Mouse (Mus musculus) right cerebral cortex, adult 2 months (tissue): ENCODE data around the gene C1qtnf1.
"Not testable (repeated sequence)": the region's sequence is repeated elsewhere in the genome, so short reads cannot be mapped to it uniquely, and the experiment has no call there.

ENCODE experiments used
- DNase-seq, 2 experiments: peaks; one replicate each; pipeline ENCODE4 v3.0.0; 2021 to 2022; ENCODE audit warnings: low spot score in 2 of 2

C1qtnf1 gene

GRCm38 (mm10) chr11:118427986-118428385 is at the start of gene C1qtnf1:
Gene C1qtnf1 (plus strand): TSS chr11:118428203.
- no peak for DNase-seq

- DNase-seq = no peak
These were observed 49.3 kb upstream of the C1qtnf1 start for GRCm38 (mm10) chr11:118378656-118379055.

DNA sequence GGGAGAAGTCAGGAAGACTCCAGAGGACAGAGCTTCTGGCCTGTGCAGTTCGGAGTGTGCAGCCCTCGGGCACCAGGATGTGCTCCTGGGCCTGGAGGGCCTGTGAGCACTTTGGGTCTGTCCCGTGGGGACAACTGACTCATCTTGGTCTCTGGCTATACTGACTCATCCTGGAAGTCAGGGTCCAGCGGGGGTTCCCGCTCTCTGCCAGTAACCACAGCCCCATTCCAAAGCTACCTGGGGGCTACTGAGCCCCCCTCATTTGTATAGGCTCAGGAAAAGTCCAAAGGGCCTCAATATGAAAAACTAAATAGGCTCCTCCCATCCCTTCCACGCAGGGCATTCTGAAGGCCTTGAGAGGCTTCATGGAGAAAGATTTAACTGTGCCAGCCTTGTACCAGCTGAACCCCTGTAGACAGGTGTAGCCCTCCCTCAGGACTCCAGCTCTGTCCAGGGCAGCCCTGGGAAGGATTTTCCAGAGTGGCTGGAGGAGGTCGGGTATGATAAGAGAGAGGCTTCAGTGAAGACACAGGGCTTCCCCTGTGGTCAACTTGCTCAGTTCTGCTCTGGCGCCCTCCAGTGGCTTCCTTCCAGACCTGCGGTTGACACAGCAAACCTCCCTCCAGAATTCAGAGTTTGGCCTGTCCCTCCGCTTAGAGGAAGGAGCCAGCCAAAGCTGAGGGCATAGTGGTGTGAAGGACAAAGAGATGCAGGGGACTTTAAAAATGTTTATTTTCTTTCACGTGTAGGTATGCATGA is 48.6 kb upstream of the C1qtnf1 start:
- DNase-seq = peak; percentile 85 to 92

GRCm38 (mm10) chr11:118387816-118388215 is 40.2 kb upstream of the C1qtnf1 start:
- not testable (repeated sequence) for DNase-seq

DNA sequence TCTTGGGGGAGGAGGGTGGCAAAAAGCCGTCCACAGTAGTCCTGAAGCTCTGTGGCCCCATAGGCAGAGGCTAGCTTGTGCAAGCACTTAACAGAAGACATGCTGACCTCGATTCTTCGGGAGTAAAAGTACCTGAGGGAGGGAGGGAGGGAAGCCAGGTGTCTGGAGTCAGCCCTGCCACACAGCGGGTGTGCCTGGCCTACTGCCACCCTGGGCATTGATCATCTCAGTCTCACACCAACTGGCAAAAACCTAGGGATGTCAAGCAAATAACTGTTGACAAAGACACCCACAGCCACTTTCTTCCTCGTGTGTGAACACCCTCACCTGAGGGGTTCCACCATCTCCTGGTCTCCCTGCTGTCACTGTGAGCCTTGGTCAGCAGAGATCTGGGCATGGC is 34.0 kb upstream of the C1qtnf1 start:
- no peak for DNase-seq

DNA sequence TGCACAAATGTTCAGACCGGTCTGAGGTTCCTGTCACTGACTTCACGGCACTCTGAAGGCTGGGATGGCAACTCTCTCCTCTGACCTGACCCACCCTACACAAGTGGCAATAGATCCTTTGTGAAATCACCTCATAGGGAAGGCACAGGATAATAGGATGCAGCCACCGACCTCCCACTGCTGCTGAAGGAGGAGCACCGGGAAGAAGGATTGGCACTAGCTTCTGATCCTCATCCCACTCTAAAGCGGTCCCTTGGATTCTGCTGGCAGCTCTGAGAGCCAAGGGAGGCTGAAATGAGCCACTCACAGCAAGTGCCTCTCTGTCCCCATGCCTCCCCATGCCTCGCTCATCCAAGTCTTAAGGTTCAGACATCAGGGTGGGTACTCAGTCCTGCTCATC is 33.5 kb upstream of the C1qtnf1 start:
- DNase-seq = no peak

DNA sequence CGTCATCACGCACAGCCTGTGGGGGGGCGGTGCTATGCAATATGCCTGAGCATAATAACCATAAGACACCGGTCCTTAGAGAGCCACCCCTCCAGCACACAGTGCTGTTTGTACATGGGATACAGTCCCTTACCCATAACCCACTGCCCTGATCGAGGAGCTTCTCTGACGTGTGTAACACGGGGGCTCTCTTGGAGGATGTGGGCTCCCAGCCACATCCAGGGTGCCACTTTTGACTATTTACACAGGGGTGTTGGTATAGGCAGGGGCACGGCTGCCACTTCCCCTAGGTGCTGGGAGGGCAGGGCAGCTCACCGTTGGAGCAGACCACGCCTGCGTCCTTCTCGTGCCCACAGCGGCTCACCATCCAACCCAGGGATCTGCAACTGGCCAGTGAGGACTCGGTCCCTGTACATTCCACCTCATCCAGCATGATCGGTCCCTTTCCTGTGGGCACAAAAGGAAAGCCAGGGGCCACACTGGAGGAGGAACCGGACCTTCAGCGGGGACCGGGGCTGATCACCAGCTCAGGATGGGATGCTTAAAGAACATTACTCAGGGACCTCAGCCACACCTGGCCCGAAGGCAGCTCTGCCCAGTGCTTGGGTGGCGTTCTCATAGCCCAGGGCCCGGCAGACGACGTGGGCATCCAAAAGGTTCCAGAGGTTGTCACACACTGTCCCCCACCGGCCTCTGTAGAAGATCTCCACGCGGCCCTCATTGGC is 30.0 kb upstream of the C1qtnf1 start:
- DNase-seq = no peak

- no peak for DNase-seq
These were observed 28.0 kb upstream of the C1qtnf1 start for GRCm38 (mm10) chr11:118399891-118400565.

GRCm38 (mm10) chr11:118400566-118400936 is 27.5 kb upstream of the C1qtnf1 start:
- DNase-seq = no peak

GRCm38 (mm10) chr11:118401195-118401594 is 26.8 kb upstream of the C1qtnf1 start:
- DNase-seq = no peak

DNA sequence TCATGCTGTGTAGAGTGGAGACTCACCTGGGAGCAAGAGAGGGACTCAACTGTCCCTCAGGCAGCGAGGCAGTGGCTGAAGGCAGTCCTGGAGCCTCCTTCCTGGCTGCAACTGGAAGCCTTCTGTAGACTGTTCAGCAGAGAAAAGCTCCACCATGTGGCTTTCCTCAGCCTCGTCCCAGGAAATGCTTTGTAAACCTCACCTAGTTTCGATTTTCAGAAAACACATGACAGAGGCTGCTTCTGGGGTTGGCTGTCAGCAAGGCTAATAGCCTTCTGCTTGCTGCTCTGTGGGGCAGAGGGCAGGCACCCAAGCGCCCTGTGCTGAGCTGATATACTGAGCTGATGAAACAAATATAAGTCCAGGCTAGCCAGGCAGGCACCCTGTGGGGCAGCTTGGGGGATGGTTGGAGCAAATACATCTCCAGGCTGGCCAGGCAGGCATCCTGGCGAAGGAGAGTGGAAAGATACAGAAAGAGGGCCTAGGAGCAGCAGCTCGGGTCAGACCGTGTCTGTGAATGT is 26.2 kb upstream of the C1qtnf1 start, which contains the start of gene Lgals3bp:
TSS of gene Lgals3bp (minus strand) at position 333 of the 521 bp plus-strand sequence.
- peak; percentile 49 to 63 for DNase-seq

GRCm38 (mm10) chr11:118403183-118403582 is 24.8 kb upstream of the C1qtnf1 start:
- no peak for DNase-seq

GRCm38 (mm10) chr11:118403951-118404899 is 23.8 kb upstream of the C1qtnf1 start:
- DNase-seq = no peak

- DNase-seq = no peak
These were observed 22.7 kb upstream of the C1qtnf1 start for GRCm38 (mm10) chr11:118405311-118405710.

GRCm38 (mm10) chr11:118406521-118406920 is 21.5 kb upstream of the C1qtnf1 start:
- no peak for DNase-seq

DNA sequence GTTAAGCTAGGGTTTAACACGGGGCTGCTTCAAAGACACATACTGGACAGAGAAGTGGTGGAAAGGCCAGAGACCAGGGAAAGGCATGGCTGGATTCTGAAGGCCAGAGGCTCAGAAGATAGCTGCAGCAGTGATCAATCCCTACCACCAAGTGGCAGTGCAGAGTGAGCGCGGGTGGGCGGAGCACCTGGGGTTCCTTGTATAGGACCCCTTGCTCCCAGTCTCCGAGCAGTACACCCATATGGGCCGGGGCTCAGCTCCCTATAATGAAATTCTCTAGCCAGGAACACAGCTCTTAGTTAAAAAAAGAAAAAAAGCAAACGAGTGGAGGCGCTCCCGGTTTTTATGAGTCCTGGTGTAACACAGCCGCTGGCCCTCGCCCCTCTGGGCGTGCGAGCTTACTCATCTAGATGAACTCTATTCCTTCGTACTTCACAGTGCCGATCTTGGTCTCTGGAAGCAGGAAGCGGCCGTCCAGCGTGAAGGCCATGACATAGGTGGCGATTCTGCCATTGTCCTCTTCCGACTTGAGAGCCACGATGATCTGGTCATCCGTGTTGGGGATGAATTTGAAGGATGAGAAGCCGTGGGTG is 20.6 kb upstream of the C1qtnf1 start:
- peak in 1 of 2 experiments; percentile 57 for DNase-seq

DNA sequence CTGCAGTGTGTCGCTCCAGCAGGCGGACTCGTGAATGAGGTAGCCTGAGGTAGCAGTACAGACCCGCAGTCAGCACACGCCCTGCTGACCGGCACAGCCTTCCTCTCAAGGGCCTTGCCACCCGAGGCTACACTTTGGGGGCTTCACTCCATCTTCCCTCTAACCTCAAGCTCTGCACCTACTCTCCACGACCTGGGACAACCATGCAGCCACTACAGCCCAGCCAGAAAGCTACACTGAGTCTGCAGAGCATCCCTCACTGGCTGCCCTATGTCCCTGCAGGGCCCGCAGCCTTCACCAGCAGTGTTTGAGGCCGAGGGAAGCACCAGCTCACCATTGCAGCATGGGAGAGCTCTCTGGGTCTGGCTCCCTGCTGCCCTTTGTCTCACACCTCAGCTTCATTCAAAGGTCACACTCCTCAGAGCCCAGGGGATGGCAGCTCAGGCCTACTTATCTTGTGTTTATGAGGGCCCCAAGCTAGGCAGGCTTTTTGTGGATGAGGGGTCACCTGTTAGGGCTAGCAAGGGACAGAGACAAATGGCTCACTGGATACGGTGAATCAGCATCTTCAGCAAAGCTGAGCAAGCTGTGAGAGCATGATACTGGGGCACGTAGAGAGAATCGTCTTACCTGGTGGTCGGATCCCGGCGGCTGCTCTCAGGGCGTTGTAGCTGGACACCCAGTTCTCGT is 19.8 kb upstream of the C1qtnf1 start:
- DNase-seq = no peak

GRCm38 (mm10) chr11:118409106-118410072 is 18.6 kb upstream of the C1qtnf1 start:
- no peak for DNase-seq

GRCm38 (mm10) chr11:118410073-118410444 is 17.9 kb upstream of the C1qtnf1 start:
- DNase-seq = no peak
